ENCODE assay signal across 13 mouse cellular contexts in the genomic region with DNA sequence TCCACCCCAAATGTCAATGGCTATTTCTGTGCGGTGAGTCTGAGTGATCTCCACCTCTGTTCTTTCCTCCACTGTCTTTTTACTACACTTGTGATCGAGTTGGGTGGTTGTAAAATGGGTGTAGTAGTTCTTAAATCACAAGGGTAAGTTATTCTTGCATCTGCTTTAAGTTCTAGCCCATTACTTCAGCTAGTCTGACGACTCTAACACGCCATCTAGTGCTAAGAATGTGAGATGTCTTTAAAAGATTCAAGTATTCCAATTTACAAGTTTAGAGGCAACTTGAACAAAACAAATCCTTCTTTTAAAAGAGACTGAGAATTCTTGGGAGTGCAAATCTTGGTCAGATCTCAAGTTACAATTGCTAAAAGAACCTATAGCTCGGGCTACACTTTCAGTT. TPM values are rescaled to one million over a fixed set of nuclear protein-coding genes. Genes with fewer than 3 reads are reported as not detected.
DNase-seq lines count a peak whose midpoint lies in the region; ATAC-seq and TF ChIP-seq lines count a peak whose summit lies in the region.
"Had no signal": no experiment of that assay in that cellular context is flagged by ENCODE, and none has a peak within 500 bp of the region (broad histone marks: within the 10 kb centered on the region; RNA-seq: fewer than 3 reads in every experiment).

No protein-coding gene starts in this region.

- no peak overlapping the region for H3K4me2 ChIP-seq in lung, embryonic 14.5 days
- H3K4me2 ChIP-seq: embryonic facial prominence, embryonic 12.5 days; stomach, embryonic 15.5 days had no signal

- H3K4me1 ChIP-seq in lung, embryonic 14.5 days (ENCODE audit: insufficient read depth), result no peaks in the 10 kb centered on the region
- H3K4me1 ChIP-seq: stomach, embryonic 15.5 days had no signal

- no peaks in the 10 kb centered on the region for H3K9me3 ChIP-seq in lung, embryonic 14.5 days (ENCODE audit: low read depth, low read length)
- H3K9me3 ChIP-seq: embryonic facial prominence, embryonic 12.5 days; heart, embryonic 10.5 days; stomach, embryonic 15.5 days had no signal

- no peak overlapping the region for H3K9ac ChIP-seq in lung, embryonic 14.5 days
- H3K9ac ChIP-seq: embryonic facial prominence, embryonic 12.5 days; stomach, embryonic 15.5 days had no signal

- no peaks in the 10 kb centered on the region for H3K27me3 ChIP-seq in lung, embryonic 14.5 days (ENCODE audit: insufficient read depth, low read length)
- H3K27me3 ChIP-seq: embryonic facial prominence, embryonic 12.5 days; stomach, embryonic 15.5 days had no signal

- no peak for ATAC-seq in lung, embryonic 14.5 days (ENCODE audit: insufficient read depth)
- no peak for ATAC-seq in erythroid progenitor cell, adult 5-6 weeks (replicated peaks; ENCODE audit: low FRiP score, poor library complexity, severe bottlenecking)

- H3K27ac ChIP-seq in lung, embryonic 14.5 days (ENCODE audit: low read depth), result no peak overlapping the region
- H3K27ac ChIP-seq: embryonic facial prominence, embryonic 12.5 days; heart, embryonic 10.5 days; stomach, embryonic 15.5 days had no signal

- no peak overlapping the region for H3K4me3 ChIP-seq in lung, embryonic 14.5 days (ENCODE audit: low read depth, low read length)
- H3K4me3 ChIP-seq: embryonic facial prominence, embryonic 12.5 days; heart, embryonic 10.5 days; stomach, embryonic 15.5 days had no signal

- DNase-seq in heart, adult 8-10 months (ENCODE audit: low spot score), result peak; percentile 4
- no peak for DNase-seq in heart, adult 9 months (ENCODE audit: low spot score in 2 of 2)
- DNase-seq in lung, embryonic 14.5 days, result peak; percentile 79
- no peak for DNase-seq in lung, adult 18-20 months
- peak; percentile 35 for DNase-seq in brain, adult 2 months (ENCODE audit: low read depth, low spot score)
- DNase-seq in lung, postnatal 36 days, result peak; percentile 51
- no peak for DNase-seq in adrenal gland, adult 18-20 months (ENCODE audit: low spot score in 2 of 2)

- no peaks in the 10 kb centered on the region for H3K36me3 ChIP-seq in lung, embryonic 14.5 days (ENCODE audit: insufficient read depth)
- H3K36me3 ChIP-seq: embryonic facial prominence, embryonic 12.5 days; heart, embryonic 10.5 days; stomach, embryonic 15.5 days had no signal

- 37% methylated on average over 5 of the region's 5 CpGs for whole genome bisulfite sequencing in lung, embryonic 14.5 days

- TF ChIP-seq CTCF in lung, embryonic 14.5 days (IDR thresholded peaks at IDR 0.05; ENCODE audit: low read depth), result peak; percentile 57

RNA-seq across cellular contexts. Expression of gene Prkg1, which starts 46.5 kb away (rescaled TPM):
- total RNA-seq in heart, adult 8-10 months (2022), result 10 to 100 TPM; 10.6 to 16.1 (median 12.2) TPM
- 6.0 and 7.9 TPM in 2 replicates for polyA plus RNA-seq in lung, embryonic 14.5 days (2014; fragmentation: Nextera tagmentation; extraction: Ambion mirVana)
- total RNA-seq in erythroid progenitor cell, adult 5-6 weeks (2015; ENCODE audit: low replicate concordance), result not detected in 2 replicates
- total RNA-seq in erythroid progenitor cell, adult 5-6 weeks (2017; ENCODE audit: low replicate concordance), result 0.26 TPM in 1 of 2 replicates, not detected in the other
- total RNA-seq in adrenal gland, adult 18-20 months (2021), result 1 to 10 TPM; 6.3 to 6.4 TPM

RNA-seq across cellular contexts. Expression of gene A1cf, which starts 57.2 kb away (rescaled TPM):
- total RNA-seq in heart, adult 8-10 months (2022), result not detected
- polyA plus RNA-seq in lung, embryonic 14.5 days (2014; fragmentation: Nextera tagmentation; extraction: Ambion mirVana), result not detected in 2 replicates
- total RNA-seq in erythroid progenitor cell, adult 5-6 weeks (2015; ENCODE audit: low replicate concordance), result not detected in 2 replicates
- total RNA-seq in erythroid progenitor cell, adult 5-6 weeks (2017; ENCODE audit: low replicate concordance), result not detected in 2 replicates
- under 1 TPM in 1 of 2 experiments, not detected in 1; 0.20 TPM for total RNA-seq in adrenal gland, adult 18-20 months (2021)
- total RNA-seq: layer of hippocampus, adult 18-20 months had no signal
- polyA plus RNA-seq: embryonic facial prominence, embryonic 12.5 days; lung, embryonic 16.5 days had no signal

Comparison
In these comparisons a context has a peak if more than half of its experiments do, and no peak if none do; other contexts are left out.
1. DNase-seq: peak in heart, adult 8-10 months (single experiment), lung, embryonic 14.5 days (single experiment), brain, adult 2 months (single experiment) and lung, postnatal 36 days (single experiment); none in heart, adult 9 months (0 of 2), lung, adult 18-20 months (0 of 2) and adrenal gland, adult 18-20 months (0 of 2).
2. RNA of gene Prkg1, which starts 46.5 kb away (total RNA-seq): 10.6 to 16.1 TPM in heart, adult 8-10 months and 6.3 to 6.4 TPM in adrenal gland, adult 18-20 months; 0.26 TPM in erythroid progenitor cell, adult 5-6 weeks; every median in the first group is over 4 times any median in the second.